Mouse (Mus musculus) spleen, adult 18-20 months (tissue): ENCODE results near the gene Klhdc10.
"Not testable (repeated sequence)": the region's sequence is repeated elsewhere in the genome, so short reads cannot be mapped to it uniquely, and the experiment has no call there.

Experiments
- DNase-seq, 2 experiments: peaks; one replicate each; pipeline ENCODE4 v3.0.0; 2022; ENCODE audit warnings: mixed read lengths in 2 of 2

Klhdc10 gene

DNA sequence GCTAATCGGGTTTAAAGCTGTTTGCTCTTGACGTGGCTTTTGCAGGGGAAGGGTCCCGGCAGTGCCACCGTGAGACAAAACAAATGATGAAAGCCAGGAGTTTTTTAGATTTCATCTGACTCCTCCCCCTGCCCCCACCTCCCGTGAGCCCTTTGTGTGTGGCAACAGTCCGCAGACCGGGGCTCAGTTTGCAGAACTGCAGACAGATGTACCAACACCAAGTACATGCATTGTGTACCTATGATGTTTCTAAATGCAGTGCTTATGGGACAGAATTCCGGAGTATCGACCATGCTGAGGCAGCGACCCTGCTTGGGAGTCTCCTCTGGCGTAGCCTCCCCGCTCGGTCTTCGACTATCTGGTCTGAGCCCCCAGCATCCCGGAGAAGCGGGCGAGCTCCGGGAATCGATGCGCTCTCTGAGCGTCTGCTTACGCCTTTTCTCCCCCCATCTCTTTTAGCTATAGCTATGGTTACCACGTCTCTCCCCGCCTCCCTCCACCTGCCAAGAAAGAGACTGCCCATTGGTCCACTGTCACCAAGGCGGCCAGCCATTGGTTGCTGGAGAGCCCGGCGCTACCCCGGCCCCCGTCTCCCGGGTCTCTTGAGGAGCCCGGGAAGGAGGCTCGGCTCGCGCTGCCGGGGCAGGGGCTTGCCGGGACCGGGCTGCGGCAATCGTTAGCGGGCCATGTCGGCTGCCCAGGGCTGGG is at the start of gene Klhdc10:
TSS of gene Klhdc10 (plus strand) at position 561 of the 708 bp plus-strand sequence.
- peak; percentile 97 to 98 for DNase-seq

DNA sequence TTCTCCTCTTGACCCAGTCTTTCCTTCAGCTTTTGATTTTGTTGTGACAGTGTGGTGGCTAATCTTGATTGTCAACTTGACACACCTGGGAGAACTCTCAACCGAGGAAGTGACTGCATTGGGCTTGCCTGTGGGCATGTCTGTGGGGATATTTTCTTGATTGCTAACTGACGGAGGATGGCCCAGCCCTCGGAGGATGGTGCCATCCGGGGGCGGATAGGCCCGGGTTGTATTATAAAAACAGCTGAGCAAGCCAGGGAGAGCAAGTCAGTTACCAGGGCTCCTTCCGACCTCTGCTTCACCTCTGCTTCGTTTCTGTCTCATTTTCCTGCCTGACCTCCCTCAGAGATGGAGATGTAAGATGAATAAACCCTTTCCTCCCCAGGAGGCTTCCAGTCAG is 48.9 kb upstream of the Klhdc10 start:
- DNase-seq = no peak

DNA sequence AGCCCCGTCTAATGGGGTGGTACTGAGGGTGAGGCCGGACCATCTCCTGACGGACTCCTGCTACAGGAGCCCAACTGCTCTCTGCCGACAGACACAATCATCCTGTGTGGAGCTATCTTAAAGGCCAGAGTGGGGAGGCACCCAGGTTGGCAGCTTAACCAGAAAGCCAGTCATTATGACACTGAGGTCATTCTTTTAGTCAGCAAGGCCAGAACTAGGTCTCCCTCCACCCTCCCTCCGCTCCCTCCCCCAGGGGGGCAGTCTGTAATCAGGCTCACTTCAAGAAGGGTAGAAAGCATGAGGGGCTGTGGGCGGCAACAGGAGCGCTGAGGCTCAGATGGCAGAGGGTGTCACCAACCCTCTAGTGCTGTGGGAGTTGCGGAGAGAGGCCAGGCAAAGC is 48.0 kb upstream of the Klhdc10 start:
- no peak for DNase-seq

DNA sequence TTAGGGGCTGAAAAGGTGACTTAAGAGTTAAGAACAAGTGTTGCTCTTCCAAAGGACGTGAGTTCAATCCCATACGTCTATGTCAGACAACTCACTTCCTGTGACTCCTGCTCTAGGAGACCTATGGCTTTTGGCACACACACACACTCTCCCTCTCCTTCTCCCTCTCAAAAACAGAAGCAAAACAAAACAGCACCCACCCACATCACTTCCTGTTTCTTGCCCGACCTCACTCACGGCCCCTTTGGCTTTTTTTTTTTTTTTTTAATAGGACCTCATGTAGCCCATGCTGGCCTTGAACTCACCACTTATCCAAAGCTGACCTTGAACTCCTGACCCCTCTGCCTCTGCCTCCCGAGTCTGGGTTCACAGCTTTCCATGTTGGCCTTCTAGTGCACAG is 46.9 kb upstream of the Klhdc10 start:
- DNase-seq = no peak

DNA sequence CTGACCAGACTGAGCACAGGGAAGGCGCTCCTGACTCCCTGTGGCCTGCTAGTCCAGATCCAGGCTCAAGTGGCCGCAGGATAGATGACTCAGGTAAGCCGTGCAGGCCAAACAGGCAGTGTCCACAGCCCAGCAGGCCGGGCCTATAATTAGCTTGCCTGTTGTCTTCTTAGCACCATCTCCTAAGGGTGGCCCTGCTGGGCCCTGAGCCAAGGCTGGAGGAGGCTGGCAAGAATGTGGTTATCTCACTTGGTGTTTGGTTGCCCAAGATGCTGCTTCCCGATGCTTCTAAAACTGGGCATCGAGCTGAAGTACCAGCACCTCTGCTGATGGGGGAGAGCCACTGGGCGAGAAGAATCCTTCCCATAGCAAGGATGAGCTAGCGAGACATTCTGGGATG is 46.0 kb upstream of the Klhdc10 start:
- DNase-seq = no peak

DNA sequence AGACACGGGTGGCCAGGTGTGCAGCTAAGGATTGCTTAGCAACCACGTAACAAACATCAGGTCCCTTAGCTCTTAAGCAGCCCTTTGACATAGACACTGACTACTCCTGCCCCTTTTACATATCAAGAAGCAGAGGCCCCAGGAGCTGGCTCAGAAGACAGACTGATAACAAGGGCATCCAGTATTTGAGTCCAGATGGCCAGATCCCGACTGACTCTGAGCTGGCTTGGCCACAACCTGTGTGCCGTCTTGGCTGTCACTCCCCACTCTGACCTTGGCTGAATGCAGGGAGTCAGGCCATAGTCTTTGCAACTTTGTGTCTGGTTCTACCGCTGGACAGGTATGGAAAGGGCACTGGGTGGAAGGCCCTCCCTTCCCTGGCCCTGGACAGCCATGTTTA is 45.5 kb upstream of the Klhdc10 start:
- DNase-seq = no peak

DNA sequence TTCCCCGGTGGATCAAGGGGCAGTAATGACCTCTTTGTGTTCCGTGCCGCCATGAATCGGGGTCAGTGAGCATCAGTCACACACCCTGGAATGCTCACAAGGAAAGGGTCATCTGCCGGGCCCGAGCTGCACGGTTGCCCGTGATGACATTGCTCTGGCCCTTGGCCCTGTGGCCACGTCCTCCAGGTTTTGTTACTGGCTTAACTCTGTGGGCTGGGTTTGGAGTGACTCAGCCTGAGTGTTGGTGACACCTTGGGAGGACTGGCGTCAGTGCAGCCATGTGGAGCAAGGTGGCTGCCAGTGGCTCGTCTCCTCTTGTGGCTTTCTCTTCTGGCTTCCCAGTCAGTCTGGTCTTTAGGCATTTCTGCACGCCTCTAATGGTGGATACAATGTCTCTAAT is 45.0 kb upstream of the Klhdc10 start:
- DNase-seq = no peak

DNA sequence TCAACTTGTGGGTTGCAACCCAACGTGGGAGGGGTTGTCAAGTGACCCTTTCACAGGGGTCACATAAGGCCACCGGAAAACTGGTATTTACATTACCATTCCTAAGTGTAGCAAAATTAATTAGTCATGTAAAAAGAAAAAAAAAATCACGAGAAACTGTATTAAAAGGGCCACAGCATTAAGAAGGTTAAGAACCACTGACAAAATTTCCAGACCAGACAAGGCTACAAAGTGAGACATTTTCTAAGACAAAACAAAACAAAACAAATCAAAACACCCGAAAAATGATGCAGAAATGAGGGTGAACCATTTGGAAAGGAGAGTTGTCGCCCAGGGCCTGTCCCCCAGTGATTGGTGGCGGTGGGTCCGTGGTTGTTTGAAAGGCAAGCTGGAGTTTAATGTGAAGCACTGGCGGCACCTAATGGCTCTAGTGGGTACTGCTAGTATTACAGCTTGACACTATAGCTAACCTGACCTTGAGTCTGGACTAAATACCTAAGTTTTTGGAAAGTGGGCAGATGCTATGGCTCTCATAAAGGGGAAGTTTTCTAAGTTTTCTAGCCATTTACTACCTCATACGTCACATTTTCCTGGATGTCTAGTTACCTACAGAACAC is 44.0 kb upstream of the Klhdc10 start:
- peak; percentile 53 to 84 for DNase-seq

DNA sequence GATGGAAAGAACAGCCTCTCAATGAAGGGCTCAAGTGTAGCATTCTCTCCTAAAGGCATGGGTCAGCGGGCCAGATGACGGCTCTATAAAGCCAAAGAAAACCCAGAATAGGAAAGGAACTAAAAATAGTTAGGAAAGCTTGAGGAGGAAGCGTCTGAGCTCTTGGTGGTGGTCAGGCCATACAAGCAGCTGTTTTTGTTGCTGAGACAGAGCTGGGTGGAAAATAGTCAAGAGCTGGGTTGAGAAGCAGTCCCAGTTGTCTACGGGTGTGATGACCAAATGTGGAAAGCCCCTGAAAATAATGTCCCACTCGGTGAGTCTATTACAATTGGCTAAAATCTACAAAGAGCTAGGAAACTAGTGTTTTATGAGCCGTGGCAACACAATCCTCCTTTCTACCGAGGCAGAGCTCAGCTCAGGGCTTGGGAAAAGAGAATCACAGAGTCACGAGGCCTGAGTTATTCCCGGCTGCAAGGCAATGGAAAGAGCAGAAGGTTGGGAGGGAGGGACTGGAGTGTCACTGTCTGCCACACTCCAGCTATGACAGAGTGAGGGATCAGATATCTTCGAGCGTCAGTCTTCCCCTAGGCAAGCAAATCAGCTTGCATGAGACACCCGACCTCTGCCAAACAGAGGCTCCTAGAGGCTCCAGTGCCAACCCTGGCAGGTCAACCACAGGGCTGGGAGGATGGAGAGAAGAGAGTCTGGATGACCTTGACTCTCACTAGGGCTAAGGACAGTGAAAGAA is 41.7 kb upstream of the Klhdc10 start:
- no peak for DNase-seq

DNA sequence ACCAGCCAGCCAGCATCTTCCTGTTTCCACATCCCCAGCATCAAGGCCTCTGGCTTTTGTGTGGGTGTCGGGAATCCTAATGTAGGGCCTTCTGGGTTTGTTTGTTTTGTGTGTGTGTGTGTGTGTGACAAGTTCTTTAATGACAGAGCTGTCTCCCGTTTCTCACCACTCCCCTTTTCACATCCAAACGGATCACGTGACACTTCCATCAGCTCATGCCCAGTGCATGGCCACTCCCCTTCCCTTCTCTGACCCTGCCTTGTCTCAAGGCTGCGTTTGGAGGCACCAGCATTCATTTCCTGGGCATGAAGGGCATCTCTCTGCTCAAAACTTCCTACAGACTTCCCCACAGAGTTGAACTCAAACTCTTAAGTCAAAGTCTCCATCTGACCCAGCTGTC is 37.9 kb upstream of the Klhdc10 start:
- DNase-seq = no peak

DNA sequence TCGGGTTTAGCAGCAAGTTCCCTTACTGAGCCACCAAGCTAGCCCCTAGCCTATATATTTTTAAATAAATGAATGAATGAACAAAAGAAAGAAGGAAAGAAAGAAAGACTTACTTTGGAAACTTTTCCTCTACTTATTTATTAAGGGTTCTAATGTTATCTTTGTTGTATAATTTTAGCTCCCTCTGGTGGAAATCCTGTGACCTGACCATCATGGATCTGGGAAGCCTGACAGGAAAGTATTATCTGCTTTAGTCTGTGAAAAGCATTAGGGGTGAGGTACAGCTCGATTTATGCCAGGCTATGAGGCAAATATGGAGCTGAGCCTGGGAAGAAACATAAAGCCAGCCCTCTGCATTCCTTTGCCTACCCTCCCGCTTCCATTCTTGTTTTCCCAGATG is 32.4 kb upstream of the Klhdc10 start:
- DNase-seq = no peak

DNA sequence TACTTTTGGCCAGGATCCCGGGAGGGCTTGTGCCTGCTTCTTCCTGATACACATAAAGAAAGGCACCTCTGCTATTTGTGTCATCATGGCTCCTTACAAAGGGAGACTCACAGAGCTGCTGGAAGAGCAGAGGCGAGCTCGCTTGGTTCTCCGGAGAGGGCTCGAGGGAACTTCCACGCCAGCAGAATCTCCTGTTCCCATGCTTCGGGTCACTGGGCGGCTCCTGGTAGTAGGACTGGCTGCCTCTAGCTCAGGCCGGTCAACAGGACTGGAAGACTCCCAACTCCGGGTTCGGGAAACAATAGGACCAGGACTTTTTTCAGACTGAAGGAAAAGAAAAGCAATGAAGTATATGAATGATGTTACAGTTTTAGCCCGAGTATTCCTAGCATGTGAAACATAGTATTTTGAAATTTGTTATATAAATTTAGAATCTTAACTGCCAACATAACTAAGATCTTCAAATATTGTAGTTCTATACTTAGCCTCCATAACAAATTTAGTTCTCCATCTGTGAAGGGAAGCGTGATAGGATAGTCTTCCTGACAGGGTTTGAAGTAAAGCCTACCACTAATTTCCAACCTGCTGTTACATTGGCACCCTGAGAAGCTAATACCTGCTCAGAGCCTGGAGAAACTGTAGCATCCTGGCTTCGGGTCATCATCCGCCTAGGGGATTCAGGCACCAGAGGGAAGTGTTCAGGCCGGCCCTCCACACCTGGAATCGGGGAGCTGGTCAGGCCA is 28.9 kb upstream of the Klhdc10 start:
- DNase-seq = no peak

DNA sequence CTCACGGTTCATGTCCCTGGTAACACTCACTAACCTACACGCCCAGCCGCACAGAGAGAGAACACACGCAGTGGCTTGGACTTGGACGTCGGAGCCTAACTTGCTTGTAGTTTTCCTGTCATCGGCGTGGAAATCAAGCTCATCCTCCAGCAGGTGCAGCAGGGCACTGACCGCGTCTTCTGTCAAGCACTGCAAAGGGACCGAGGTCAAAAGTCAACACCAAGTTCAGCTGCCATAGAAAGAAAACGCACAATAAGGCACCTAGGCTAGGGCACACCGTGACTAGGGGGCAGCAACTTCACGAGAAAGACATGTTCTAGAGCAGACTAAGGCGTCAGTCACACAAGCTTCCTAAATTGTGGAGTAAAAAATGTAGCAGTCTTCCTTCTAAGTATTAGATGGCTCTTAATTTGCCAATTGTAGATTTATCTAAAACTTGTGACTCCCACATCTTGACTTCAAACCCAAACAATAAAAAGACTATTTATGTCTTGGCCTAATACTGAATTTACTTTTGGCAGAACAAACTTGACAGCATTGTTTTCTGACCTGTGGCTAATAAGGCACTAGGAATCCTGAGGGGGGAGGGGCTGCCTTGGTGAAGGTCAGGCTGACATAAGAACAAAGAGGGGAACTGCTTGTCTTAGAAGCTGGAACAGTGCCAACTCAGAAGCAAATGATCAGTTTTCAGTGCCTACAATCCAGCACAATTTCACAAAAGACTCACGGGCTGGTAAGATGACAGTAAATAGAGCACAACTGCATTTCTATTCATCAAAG is 26.7 kb upstream of the Klhdc10 start:
- no peak for DNase-seq

DNA sequence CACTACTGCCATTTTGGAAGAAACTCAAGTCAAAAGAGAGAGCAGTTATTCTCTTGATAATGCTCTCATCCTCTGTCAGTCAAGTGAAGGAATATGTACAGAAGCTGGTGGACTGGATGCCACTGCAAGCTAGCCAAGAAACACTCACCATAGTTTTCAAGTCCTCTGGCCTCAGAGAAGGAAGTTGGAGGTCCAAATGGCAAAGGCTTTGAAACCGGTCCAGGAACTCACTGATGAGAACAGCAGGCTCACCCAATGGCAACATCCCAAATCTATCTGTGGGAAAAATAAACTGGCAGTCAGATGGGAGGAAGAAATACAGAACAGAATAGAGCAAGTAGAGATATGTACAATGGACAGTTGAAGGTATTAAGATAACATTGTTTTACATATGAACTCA is 25.9 kb upstream of the Klhdc10 start:
- DNase-seq = no peak

DNA sequence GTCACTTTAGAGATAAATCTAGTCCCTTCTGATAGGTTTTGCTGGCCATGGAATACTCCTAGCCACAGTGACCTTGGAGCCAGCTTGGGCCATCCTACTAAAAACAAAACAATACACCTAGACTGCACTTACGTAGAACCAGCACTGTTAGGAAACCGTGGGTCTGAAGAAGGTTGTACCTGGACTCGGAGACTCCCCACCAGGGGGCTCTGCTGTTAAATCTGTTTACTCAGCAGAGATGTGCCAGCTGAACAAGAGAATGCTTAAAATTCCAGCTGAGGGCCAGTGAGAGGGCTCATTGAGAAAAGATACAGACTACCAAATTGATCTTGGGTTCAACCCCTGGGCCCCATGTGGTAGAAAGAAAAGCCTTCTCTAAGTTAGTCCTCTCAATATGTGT is 20.6 kb upstream of the Klhdc10 start:
- no peak for DNase-seq

DNA sequence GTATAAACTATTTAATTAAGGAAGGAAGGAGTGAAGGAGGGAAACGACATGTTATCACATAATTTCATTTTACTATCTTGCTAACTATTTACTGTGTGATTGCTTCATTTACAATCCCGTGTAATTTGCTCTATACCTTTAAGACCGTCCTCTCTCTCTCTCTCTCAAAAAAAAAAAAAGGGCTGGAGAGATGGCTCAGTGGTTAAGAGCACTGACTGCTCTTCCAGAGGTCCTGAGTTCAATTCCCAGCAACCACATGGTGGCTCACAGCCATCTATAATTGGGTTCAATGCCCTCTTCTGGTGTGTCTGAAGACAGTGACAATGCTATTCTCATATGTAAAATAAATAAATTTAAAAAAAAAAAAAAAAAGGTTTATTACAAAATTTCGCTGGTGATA is 11.4 kb upstream of the Klhdc10 start:
- not testable (repeated sequence) for DNase-seq

DNA sequence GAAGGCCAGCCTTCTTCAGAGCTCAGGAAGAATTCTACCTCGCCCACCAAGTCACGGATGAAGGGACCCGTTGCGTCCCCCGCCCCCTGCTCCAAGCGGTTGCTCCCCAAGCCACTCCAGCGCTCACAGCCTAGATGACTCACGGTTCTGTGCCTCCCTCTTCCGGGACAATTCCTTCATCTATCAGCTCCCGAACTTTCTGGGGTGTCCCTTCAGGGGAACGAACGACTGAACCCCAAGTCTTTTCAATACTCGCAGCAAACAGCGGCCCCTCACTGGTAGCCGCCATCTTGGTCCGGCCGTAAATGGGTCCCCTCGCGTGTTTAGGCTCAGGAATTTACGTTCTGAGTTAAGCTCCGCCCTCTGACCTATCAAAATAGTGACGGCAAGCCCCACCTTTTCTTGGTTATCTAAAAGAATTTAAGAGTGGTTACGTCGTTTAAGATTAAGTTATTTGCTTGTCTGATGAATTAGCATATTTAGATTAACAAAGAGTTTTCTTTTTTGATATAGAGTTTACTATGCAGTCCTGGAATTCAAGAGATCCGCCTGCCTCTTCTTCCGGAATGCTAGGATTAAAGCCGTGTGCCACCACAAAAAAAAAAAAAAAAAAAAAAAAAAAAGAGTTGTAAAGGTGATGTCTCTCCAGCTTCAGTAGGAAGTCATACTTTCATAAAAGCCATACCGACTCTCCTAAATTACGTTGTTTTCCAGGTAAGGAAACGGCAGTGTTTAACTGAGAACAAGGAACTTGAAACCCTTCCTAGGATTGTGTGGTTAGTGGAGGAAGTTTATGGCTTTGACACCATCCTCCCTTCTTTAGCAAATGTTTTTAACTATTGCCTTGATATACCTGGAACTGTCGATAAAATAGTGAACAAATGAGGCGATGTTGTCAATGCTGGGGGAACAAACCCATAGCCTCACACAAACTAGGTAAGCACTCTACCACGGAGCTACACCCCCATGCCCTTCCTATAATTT is 10.7 kb upstream of the Klhdc10 start, which contains the start of gene Zc3hc1:
TSS of gene Zc3hc1 (minus strand) at position 315 of the 984 bp plus-strand sequence.
- peak; percentile 55 to 74 for DNase-seq

DNA sequence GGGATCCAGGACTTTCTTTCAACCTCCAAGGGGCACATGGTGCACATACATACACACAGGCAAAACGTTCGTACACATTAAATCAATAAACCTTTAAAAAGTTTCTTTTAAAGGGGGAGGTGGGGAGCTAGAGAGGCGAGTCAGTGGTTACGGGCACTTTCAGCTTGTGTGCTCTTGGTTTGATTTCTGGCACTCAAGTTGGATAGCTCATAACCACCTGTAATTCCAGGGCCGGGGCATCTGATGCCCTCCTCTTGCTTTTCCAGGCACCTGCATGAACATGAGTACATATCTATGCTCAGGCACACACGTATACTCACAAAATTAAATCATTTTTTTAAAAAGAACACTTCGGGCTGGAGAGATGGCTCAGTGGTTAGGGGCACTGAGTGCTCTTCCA is 9.7 kb upstream of the Klhdc10 start:
- no peak for DNase-seq

DNA sequence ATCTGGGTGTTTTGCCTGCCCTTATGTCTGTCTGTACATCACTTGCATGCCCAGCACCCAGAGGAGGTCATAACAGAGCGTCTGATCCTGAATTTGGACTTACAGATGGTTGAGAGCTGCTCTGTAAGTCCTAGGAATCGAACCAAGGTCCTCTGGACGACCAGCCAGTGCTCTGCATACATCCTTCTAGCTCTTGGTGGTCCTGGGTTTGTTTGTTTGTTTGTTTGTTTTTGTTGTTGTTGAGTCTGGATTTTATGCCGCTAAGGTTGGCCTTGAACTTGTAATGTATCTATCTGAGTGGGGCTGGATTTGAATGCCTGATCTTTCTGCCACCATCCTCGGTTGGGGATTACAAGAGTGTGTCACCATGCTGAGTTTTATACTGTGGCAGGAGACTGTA is 1.5 kb upstream of the Klhdc10 start:
- DNase-seq = no peak

DNA sequence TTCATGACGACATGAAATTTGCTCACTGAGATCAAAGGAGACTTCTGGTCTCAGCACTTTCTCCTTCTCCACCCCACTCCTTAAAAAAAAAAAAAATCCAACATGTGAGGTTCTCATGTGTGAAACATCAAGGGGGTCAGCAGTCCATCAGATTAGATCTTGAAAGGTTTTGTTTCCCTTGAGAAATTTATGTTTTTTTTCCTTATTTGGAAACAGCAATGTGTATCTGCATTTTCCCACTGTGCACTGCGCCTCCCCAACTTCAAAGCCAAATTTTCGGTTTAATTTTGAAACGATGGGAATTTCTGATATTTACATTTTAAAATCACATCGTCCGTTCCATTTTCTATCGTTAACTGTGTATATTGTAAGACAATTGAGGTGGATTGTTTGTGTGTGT is 952 bp upstream of the Klhdc10 start:
- DNase-seq = no peak

DNA sequence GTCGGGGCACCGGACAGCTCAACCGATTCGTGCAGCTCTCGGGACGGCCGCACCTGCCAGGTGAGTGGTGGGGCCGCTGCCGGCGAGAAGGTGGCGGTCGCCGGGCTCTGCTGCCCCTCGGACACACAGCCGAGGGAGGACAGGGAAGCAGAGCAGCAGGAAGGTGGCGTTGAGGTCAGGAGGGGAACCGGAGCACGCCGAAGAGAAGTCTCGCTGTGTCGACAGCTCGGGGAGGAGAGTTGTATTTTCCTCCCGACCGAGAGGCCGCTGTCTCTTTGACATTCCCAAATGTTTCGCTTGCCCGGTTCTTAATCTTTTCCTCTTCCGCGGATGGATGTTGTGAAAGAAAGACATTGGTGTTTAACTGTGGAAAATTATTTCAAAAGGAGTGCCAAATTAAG is 423 bp downstream of the Klhdc10 start:
- no peak for DNase-seq
